ENCODE assay signal across 17 mouse cellular contexts in genomic region chr2:35642224-35642623, GRCm38 (mm10).
DNase-seq lines count a peak whose midpoint lies in the region; TF ChIP-seq lines count a peak whose summit lies in the region.
"Had no signal": no experiment of that assay in that cellular context is flagged by ENCODE, and none has a peak within 500 bp of the region (broad histone marks: within the 10 kb centered on the region; RNA-seq: fewer than 3 reads in every experiment).

No protein-coding gene starts in this region.

- H3K27ac ChIP-seq in gastrocnemius, adult 2 months, result peak overlapping the region; percentile 2; the same call in 1 of the 2 replicates
- 0 out of 2 replicates have a peak overlapping the region, but pooled peaks have one; percentile 11 for H3K27ac ChIP-seq in heart, embryonic 10.5 days
- H3K27ac ChIP-seq: embryonic facial prominence, embryonic 13.5 days; forebrain, embryonic 12.5 days; hindbrain, embryonic 14.5 days; intestine, embryonic 15.5 days had no signal

- no peaks in the 10 kb centered on the region for H3K9me3 ChIP-seq in heart, embryonic 10.5 days
- H3K9me3 ChIP-seq: embryonic facial prominence, embryonic 13.5 days; forebrain, embryonic 12.5 days; intestine, embryonic 15.5 days had no signal

- H3K4me1 ChIP-seq in heart, embryonic 10.5 days, result peaks cover 71% of the 10 kb centered on the region

- 45% methylated on average over 7 of the region's 7 CpGs for WGBS in heart, embryonic 10.5 days

- TF ChIP-seq CTCF in gastrocnemius, adult 2 months (IDR thresholded peaks at IDR 0.05), result no peak

- H3K4me3 ChIP-seq in gastrocnemius, adult 2 months, result no peak overlapping the region
- no peak overlapping the region for H3K4me3 ChIP-seq in heart, embryonic 10.5 days
- H3K4me3 ChIP-seq: embryonic facial prominence, embryonic 13.5 days; forebrain, embryonic 12.5 days; intestine, embryonic 15.5 days had no signal

- no peaks in the 10 kb centered on the region for H3K27me3 ChIP-seq in heart, embryonic 10.5 days (ENCODE audit: insufficient read depth, poor library complexity, severe bottlenecking)
- H3K27me3 ChIP-seq: embryonic facial prominence, embryonic 13.5 days; forebrain, embryonic 12.5 days; intestine, embryonic 15.5 days had no signal

- H3K36me3 ChIP-seq in heart, embryonic 10.5 days, result peaks cover 49% of the 10 kb centered on the region

- intact Hi-C loops in gastrocnemius, adult 2 months (cut with DNase I), result no loop called here
- intact Hi-C loops in heart, postnatal 25 days (cut with DNase I), result no loop called here
- intact Hi-C loops in heart, postnatal 14 days (cut with DNase I), result no loop called here

- peak; percentile 69 for DNase-seq in gastrocnemius, adult 2 months
- no peak for DNase-seq in gastrocnemius, adult 18-20 months (ENCODE audit: low spot score)
- DNase-seq in heart, embryonic 10.5 days (ENCODE audit: low spot score), result no peak
- DNase-seq in heart, postnatal 25 days (ENCODE audit: low spot score), result no peak
- peak; percentile 43 for DNase-seq in brain, adult 2 months (ENCODE audit: low read depth, low spot score)
- DNase-seq in heart, postnatal 14 days, result peak; percentile 55 to 57
- DNase-seq in kidney, postnatal 25 days, result no peak
- DNase-seq: adrenal gland, postnatal 14 days; cerebellum, adult 18-20 months; cerebellum, adult 9-11 months; cerebellum, postnatal 36 days; gastrocnemius, postnatal 36 days; kidney, adult 18-20 months had no signal

Comparison
In these comparisons a context has a peak if more than half of its experiments do, and no peak if none do; other contexts are left out.
1. DNase-seq: peak in gastrocnemius, adult 2 months (single experiment), brain, adult 2 months (single experiment) and heart, postnatal 14 days (2 of 2); none in gastrocnemius, adult 18-20 months (single experiment), heart, embryonic 10.5 days (single experiment), heart, postnatal 25 days (single experiment) and kidney, postnatal 25 days (0 of 2).